Mouse (Mus musculus) MEL (cell line): ENCODE measurements at regions not wholly inside any gene's neighbourhood (a gene's known extent, or its start where the extent isn't known, plus 50 kb on each side); places are given as distances from the start of the nearest gene placed in this dataset.

Experiments
- DNase-seq: peaks from one replicate; pipeline ENCODE4 v3.0.0; 2011; ENCODE audit warnings: low read depth, low spot score
- H3K27ac ChIP-seq: 2 replicates; pipeline ENCODE4 v1.5.1; 2012; ENCODE audit warnings: low read depth, mild to moderate bottlenecking, control low read depth, low read length, moderate library complexity; ENCODE audit not compliant: control insufficient read depth
- H3K27me3 ChIP-seq, 2 experiments: fragments of 150-350 bp in 1 of 2; sonication (generic) in 1 of 2; 2 replicates each; pipeline ENCODE4 v1.6.1; 2012; ENCODE audit warnings: low read length in 2 of 2, mild to moderate bottlenecking in 2 of 2, improper control_type of control experiment in 1 of 2, moderate library complexity in 1 of 2; ENCODE audit not compliant: insufficient read depth in 2 of 2, control insufficient read depth in 1 of 2
- H3K36me3 ChIP-seq, 2 experiments: 2 replicates each; pipeline ENCODE4 v1.6.1; 2012 to 2014; ENCODE audit warnings: low read length in 2 of 2, improper control_type of control experiment in 1 of 2, inconsistent platforms in 1 of 2, mild to moderate bottlenecking in 1 of 2; ENCODE audit not compliant: insufficient read depth in 2 of 2, control insufficient read depth in 1 of 2
- H3K4me1 ChIP-seq, 2 experiments: fragments of 150-350 bp in 1 of 2; sonication (generic) in 1 of 2; 2 replicates each; pipeline ENCODE4 v1.6.1; 2012; ENCODE audit warnings: low read length in 2 of 2, improper control_type of control experiment in 1 of 2, mild to moderate bottlenecking in 1 of 2; ENCODE audit not compliant: insufficient read depth in 2 of 2, control insufficient read depth in 1 of 2
- H3K4me3 ChIP-seq, 2 experiments: fragments of 150-350 bp in 1 of 2; sonication (generic) in 1 of 2; 2 replicates each; pipeline ENCODE4 v1.5.1; 2012; ENCODE audit warnings: low read depth in 2 of 2, low read length in 2 of 2, mild to moderate bottlenecking in 2 of 2, moderate library complexity in 2 of 2, control low read depth in 1 of 2, improper control_type of control experiment in 1 of 2; ENCODE audit not compliant: control insufficient read depth in 1 of 2, insufficient read depth in 1 of 2
- H3K79me2 ChIP-seq: 2 replicates; pipeline ENCODE4 v1.6.1; 2012; ENCODE audit warnings: mild to moderate bottlenecking, low read length, moderate library complexity; ENCODE audit not compliant: control insufficient read depth, poor library complexity, insufficient read depth
- H3K9ac ChIP-seq: 2 replicates; pipeline ENCODE4 v1.6.1; 2012; ENCODE audit warnings: low read depth, mild to moderate bottlenecking, control low read depth, low read length, moderate library complexity; ENCODE audit not compliant: control insufficient read depth, poor library complexity, severe bottlenecking
- H3K9me3 ChIP-seq: fragments of 150-350 bp; sonication (generic); replicated peaks from 2 replicates; pipeline ENCODE4 v1.6.1; 2012; ENCODE audit warnings: mild to moderate bottlenecking, low read length, improper control_type of control experiment, moderate library complexity; ENCODE audit not compliant: insufficient read depth
- BHLHE40 ChIP-seq: IDR thresholded peaks from 2 replicates; pipeline ENCODE4 v1.6.1; 2012; ENCODE audit warnings: low read depth, mild to moderate bottlenecking, inconsistent platforms, low read length, improper control_type of control experiment, borderline replicate concordance
- CHD2 ChIP-seq: IDR thresholded peaks from 2 replicates; pipeline ENCODE4 v1.6.1; 2011; ENCODE audit warnings: low read length, improper control_type of control experiment
- CTCF ChIP-seq, 3 experiments: IDR thresholded peaks in 2 of 3; conservative IDR thresholded peaks in 1 of 3; 2 replicates each; pipeline ENCODE4 v1.5.1; 2011 to 2012; ENCODE audit warnings: low read length in 3 of 3, low read depth in 2 of 3, mild to moderate bottlenecking in 2 of 3, improper control_type of control experiment in 1 of 3, inconsistent platforms in 1 of 3, mixed read lengths in 1 of 3, moderate library complexity in 1 of 3; ENCODE audit not compliant: control insufficient read depth in 1 of 3, insufficient read depth in 1 of 3, poor library complexity in 1 of 3, severe bottlenecking in 1 of 3
- EP300 ChIP-seq, 2 experiments: IDR thresholded peaks; 2 replicates each; pipeline ENCODE4 v1.6.1; 2011; ENCODE audit warnings: improper control_type of control experiment in 2 of 2, low read length in 2 of 2, low read depth in 1 of 2, mild to moderate bottlenecking in 1 of 2
- ETS1 ChIP-seq: IDR thresholded peaks from 2 replicates; pipeline ENCODE4 v1.6.1; 2012; ENCODE audit warnings: low read depth, mild to moderate bottlenecking, inconsistent platforms, low read length, improper control_type of control experiment, moderate library complexity
- GABPA ChIP-seq: IDR thresholded peaks from 2 replicates; pipeline ENCODE4 v1.6.1; 2012; ENCODE audit warnings: low read depth, mild to moderate bottlenecking, inconsistent platforms, low read length, improper control_type of control experiment, moderate library complexity
- GATA1 ChIP-seq: IDR thresholded peaks from 2 replicates; pipeline ENCODE4 v1.6.1; 2011; ENCODE audit warnings: low read depth, low read length, improper control_type of control experiment
- HCFC1 ChIP-seq: IDR thresholded peaks from 2 replicates; pipeline ENCODE4 v1.6.1; 2012; ENCODE audit warnings: low read depth, mild to moderate bottlenecking, inconsistent platforms, low read length, improper control_type of control experiment, moderate library complexity
- JUND ChIP-seq: IDR thresholded peaks from 2 replicates; pipeline ENCODE4 v1.6.1; 2011; ENCODE audit warnings: low read depth, mild to moderate bottlenecking, improper control_type of control experiment, low read length
- KAT2A ChIP-seq: conservative IDR thresholded peaks from 2 replicates; pipeline ENCODE4 v1.6.1; 2012; ENCODE audit warnings: low read depth, low read length, improper control_type of control experiment, inconsistent platforms
- MAX ChIP-seq: IDR thresholded peaks from 2 replicates; pipeline ENCODE4 v1.6.1; 2011; ENCODE audit warnings: low read length, improper control_type of control experiment
- MAZ ChIP-seq: IDR thresholded peaks from 2 replicates; pipeline ENCODE4 v1.6.1; 2012; ENCODE audit warnings: low read depth, mild to moderate bottlenecking, inconsistent platforms, low read length, improper control_type of control experiment
- MXI1 ChIP-seq: IDR thresholded peaks from 2 replicates; pipeline ENCODE4 v1.6.1; 2011; ENCODE audit warnings: mild to moderate bottlenecking, low read depth, low read length, improper control_type of control experiment
- MYB ChIP-seq: IDR thresholded peaks from 2 replicates; pipeline ENCODE4 v1.6.1; 2011; ENCODE audit warnings: mild to moderate bottlenecking, low read depth, low read length, improper control_type of control experiment
- NELFE ChIP-seq: IDR thresholded peaks from 2 replicates; pipeline ENCODE4 v1.6.1; 2011; ENCODE audit warnings: low read depth, low read length, improper control_type of control experiment
- POLR2A ChIP-seq, 2 experiments: IDR thresholded peaks; 2 replicates each; pipeline ENCODE4 v1.6.1; 2011 to 2012; ENCODE audit warnings: low read length in 2 of 2, mild to moderate bottlenecking in 2 of 2, control low read depth in 1 of 2, improper control_type of control experiment in 1 of 2, low read depth in 1 of 2, moderate library complexity in 1 of 2; ENCODE audit not compliant: control insufficient read depth in 1 of 2, insufficient read depth in 1 of 2, poor library complexity in 1 of 2
- RCOR1 ChIP-seq: IDR thresholded peaks from 2 replicates; pipeline ENCODE4 v1.6.1; 2012; ENCODE audit warnings: low read depth, mild to moderate bottlenecking, inconsistent platforms, low read length, improper control_type of control experiment
- SMC3 ChIP-seq: IDR thresholded peaks from 2 replicates; pipeline ENCODE4 v1.6.1; 2011; ENCODE audit warnings: low read depth, low read length, improper control_type of control experiment
- TAL1 ChIP-seq: IDR thresholded peaks from 2 replicates; pipeline ENCODE4 v1.6.1; 2012; ENCODE audit warnings: mild to moderate bottlenecking, inconsistent platforms, low read length, moderate library complexity, mixed read lengths
- TBP ChIP-seq: IDR thresholded peaks from 2 replicates; pipeline ENCODE4 v1.8.0; 2011; ENCODE audit warnings: low read depth, low read length, improper control_type of control experiment
- TCF12 ChIP-seq: IDR thresholded peaks from 2 replicates; pipeline ENCODE4 v1.6.1; 2014; ENCODE audit warnings: low read depth, mild to moderate bottlenecking, inconsistent platforms, low read length, improper control_type of control experiment, moderate library complexity
- USF1 ChIP-seq: IDR thresholded peaks from 2 replicates; pipeline ENCODE4 v1.6.1; 2014; ENCODE audit warnings: low read depth, mild to moderate bottlenecking, inconsistent platforms, low read length, improper control_type of control experiment, moderate library complexity
- ZC3H11A ChIP-seq: IDR thresholded peaks from 2 replicates; pipeline ENCODE4 v1.6.1; 2012; ENCODE audit warnings: low read depth, mild to moderate bottlenecking, inconsistent platforms, low read length, improper control_type of control experiment
- ZMIZ1 ChIP-seq: IDR thresholded peaks from 2 replicates; pipeline ENCODE4 v1.6.1; 2012; ENCODE audit warnings: low read depth, mild to moderate bottlenecking, inconsistent platforms, low read length, improper control_type of control experiment, moderate library complexity
- ZNF384 ChIP-seq: IDR thresholded peaks from 2 replicates; pipeline ENCODE4 v1.6.1; 2012; ENCODE audit warnings: low read depth, mild to moderate bottlenecking, inconsistent platforms, low read length, improper control_type of control experiment

DNA sequence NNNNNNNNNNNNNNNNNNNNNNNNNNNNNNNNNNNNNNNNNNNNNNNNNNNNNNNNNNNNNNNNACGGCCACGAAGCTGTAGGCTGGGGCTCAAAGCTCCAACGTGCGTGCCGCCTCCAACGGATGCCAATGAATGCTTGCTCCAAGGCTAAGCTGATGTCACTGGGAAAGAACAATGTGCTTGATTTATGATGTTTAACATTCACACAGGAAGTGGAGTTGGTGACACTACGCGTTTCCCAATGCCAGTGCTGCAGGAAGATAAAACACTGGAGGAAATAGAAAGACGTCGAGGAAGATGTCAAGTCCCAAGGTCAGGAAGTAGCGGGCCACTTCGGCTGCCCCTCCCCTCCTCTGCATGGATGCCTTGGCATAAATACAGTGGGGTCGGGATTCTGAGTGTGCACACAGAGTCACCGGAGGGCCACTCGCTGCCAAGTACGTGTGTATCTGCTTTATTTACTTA lies 180.7 kb upstream of the Azi2 start:
- H3K4me1 ChIP-seq, result no peaks in the 10 kb centered on the region
- no peaks in the 10 kb centered on the region for H3K79me2 ChIP-seq
- TF ChIP-seq GATA1, result no peak
- TF ChIP-seq ZNF384, result no peak
- no peak for TF ChIP-seq MXI1
- no peak for TF ChIP-seq ETS1
- TF ChIP-seq MAX, result no peak
- no peak for TF ChIP-seq CTCF (IDR thresholded peaks at IDR 0.05 in 2 of 3, conservative IDR thresholded peaks at IDR 0.05 in 1 of 3; ENCODE audit: control insufficient read depth in 1 of 3, insufficient read depth in 1 of 3, low read depth in 2 of 3, low read length in 3 of 3, poor library complexity in 1 of 3, severe bottlenecking in 1 of 3)
- no peak for TF ChIP-seq NELFE
- no peak for TF ChIP-seq KAT2A
- no peak for TF ChIP-seq BHLHE40
- TF ChIP-seq TBP, result no peak
- TF ChIP-seq HCFC1, result no peak
- no peak for TF ChIP-seq GABPA
- TF ChIP-seq MYB, result no peak
- TF ChIP-seq TCF12, result no peak
- no peak for TF ChIP-seq RCOR1
- TF ChIP-seq USF1, result no peak
- no peak for TF ChIP-seq POLR2A (IDR thresholded peaks at IDR 0.05; ENCODE audit: control insufficient read depth in 1 of 2, insufficient read depth in 1 of 2, low read depth in 1 of 2, low read length in 2 of 2, poor library complexity in 1 of 2)
- no peak overlapping the region for H3K9ac ChIP-seq
- H3K9me3 ChIP-seq, result no peaks in the 10 kb centered on the region
- no peak overlapping the region for H3K4me3 ChIP-seq
- DNase-seq, result no peak
- no peak overlapping the region for H3K27ac ChIP-seq
- no peaks in the 10 kb centered on the region for H3K36me3 ChIP-seq
- H3K27me3 ChIP-seq, result no peaks in the 10 kb centered on the region

DNA sequence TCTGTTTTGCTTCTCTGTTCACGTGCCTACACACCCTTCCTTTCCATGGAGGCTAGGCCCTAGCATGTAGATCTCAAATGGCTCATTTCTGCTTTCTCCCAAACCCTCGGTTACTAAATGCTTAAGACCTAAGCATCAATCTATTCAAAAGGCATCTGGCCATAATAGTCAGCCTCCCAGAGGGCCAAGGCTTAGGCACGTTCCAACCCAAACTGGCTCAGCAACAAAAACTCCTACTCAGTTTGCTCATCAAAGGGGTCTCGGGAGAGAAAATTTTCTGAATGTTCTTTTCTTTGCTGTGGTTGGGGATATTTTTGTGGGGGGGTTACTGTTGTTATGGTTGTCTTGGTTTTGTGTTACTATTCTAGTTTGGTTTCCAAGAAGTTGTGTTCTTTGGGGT lies 196.8 kb upstream of the Azi2 start:
- H3K36me3 ChIP-seq, result no peaks in the 10 kb centered on the region
- TF ChIP-seq TCF12, result no peak
- no peak for TF ChIP-seq MAX
- no peak for TF ChIP-seq GABPA
- no peak for TF ChIP-seq SMC3
- no peak for TF ChIP-seq ETS1
- no peak for TF ChIP-seq ZC3H11A
- no peak for TF ChIP-seq ZMIZ1
- no peak for TF ChIP-seq CHD2
- no peak for TF ChIP-seq MAZ
- no peak for TF ChIP-seq MXI1
- TF ChIP-seq TAL1, result no peak
- TF ChIP-seq EP300 (IDR thresholded peaks at IDR 0.05; ENCODE audit: low read depth in 1 of 2, low read length in 2 of 2), result no peak
- TF ChIP-seq JUND, result no peak
- H3K4me1 ChIP-seq, result no peaks in the 10 kb centered on the region
- no peak overlapping the region for H3K27ac ChIP-seq
- no peak overlapping the region for H3K4me3 ChIP-seq
- H3K79me2 ChIP-seq, result no peaks in the 10 kb centered on the region
- no peak for DNase-seq
- no peaks in the 10 kb centered on the region for H3K27me3 ChIP-seq
- no peaks in the 10 kb centered on the region for H3K9me3 ChIP-seq
- H3K9ac ChIP-seq, result no peak overlapping the region
